Mouse (Mus musculus) CH12.LX (cell line): Measurements from ENCODE around the gene Gas2l2. TPM values are rescaled to one million over a fixed set of nuclear protein-coding genes. Genes with fewer than 3 reads are reported as not detected.
A peak's percentile ranks its signal among the peaks of the same experiment; 100 is the strongest.

Experiments used
- DNase-seq: peaks from one replicate; pipeline ENCODE4 v3.0.0-alpha.2; 2013; ENCODE audit errors: extremely low read depth
- H3K27ac ChIP-seq: 2 replicates; pipeline ENCODE4 v1.5.1; 2012; ENCODE audit warnings: low read depth, mild to moderate bottlenecking, control low read depth, moderate library complexity; ENCODE audit not compliant: insufficient read depth
- H3K27me3 ChIP-seq: replicated peaks from 2 replicates; pipeline ENCODE3; 2012; ENCODE audit warnings: inconsistent platforms
- H3K36me3 ChIP-seq, 2 experiments: replicated peaks in 1 of 2; 2 replicates each; pipeline versions ENCODE3 to v1.6.1; 2012; ENCODE audit warnings: inconsistent platforms in 1 of 2, low read length in 1 of 2, mild to moderate bottlenecking in 1 of 2, mixed read lengths in 1 of 2, moderate library complexity in 1 of 2; ENCODE audit not compliant: control insufficient read depth in 1 of 2, insufficient read depth in 1 of 2
- H3K4me1 ChIP-seq, 2 experiments: 2 replicates each; pipeline ENCODE4 v1.6.1; 2012; ENCODE audit warnings: inconsistent platforms in 1 of 2, moderate library complexity in 1 of 2; ENCODE audit not compliant: insufficient read depth in 2 of 2, control insufficient read depth in 1 of 2
- H3K4me2 ChIP-seq: 2 replicates; pipeline ENCODE4 v1.6.1; 2012; ENCODE audit warnings: low read depth, mild to moderate bottlenecking, control low read depth; ENCODE audit not compliant: poor library complexity, insufficient read depth, severe bottlenecking
- H3K4me3 ChIP-seq, 3 experiments: fragments of 150-350 bp in 1 of 3; sonication (generic) in 1 of 3; replicated peaks in 1 of 3; 2 replicates each; pipeline versions ENCODE3 to v1.5.1; 2011 to 2012; ENCODE audit warnings: low read depth in 2 of 3, low read length in 2 of 3, mild to moderate bottlenecking in 2 of 3, moderate library complexity in 2 of 3, control low read depth in 1 of 3, improper control_type of control experiment in 1 of 3, inconsistent platforms in 1 of 3, mixed read lengths in 1 of 3; ENCODE audit not compliant: poor library complexity in 1 of 3
- H3K79me2 ChIP-seq: replicated peaks from 2 replicates; pipeline ENCODE4 v1.6.1; 2012; ENCODE audit warnings: mild to moderate bottlenecking, moderate library complexity; ENCODE audit not compliant: control insufficient read depth, poor library complexity, insufficient read depth, severe bottlenecking; ENCODE audit errors: extremely low read depth
- H3K9ac ChIP-seq: 2 replicates; pipeline ENCODE4 v1.6.1; 2012; ENCODE audit warnings: low read depth, mild to moderate bottlenecking, control low read depth, moderate library complexity; ENCODE audit not compliant: insufficient read depth
- H3K9me3 ChIP-seq: replicated peaks from 2 replicates; pipeline ENCODE3; 2012; ENCODE audit warnings: low read length, inconsistent platforms, mixed read lengths
- BHLHE40 ChIP-seq: IDR thresholded peaks from 2 replicates; pipeline ENCODE4 v1.6.1; 2011; ENCODE audit warnings: mild to moderate bottlenecking, low read depth, low read length, improper control_type of control experiment
- CTCF ChIP-seq, 2 experiments: IDR thresholded peaks in 1 of 2; conservative IDR thresholded peaks in 1 of 2; 2 replicates each; pipeline ENCODE4 v1.5.1; 2011 to 2012; ENCODE audit warnings: low read depth in 2 of 2, low read length in 2 of 2, improper control_type of control experiment in 1 of 2, inconsistent platforms in 1 of 2, mild to moderate bottlenecking in 1 of 2, moderate library complexity in 1 of 2
- ELF1 ChIP-seq: IDR thresholded peaks from 2 replicates; pipeline ENCODE4 v1.6.1; 2014; ENCODE audit warnings: low read depth, mild to moderate bottlenecking, inconsistent platforms, low read length, improper control_type of control experiment
- MAX ChIP-seq: IDR thresholded peaks from 2 replicates; pipeline ENCODE4 v1.6.1; 2011; ENCODE audit warnings: low read length, improper control_type of control experiment
- MXI1 ChIP-seq: IDR thresholded peaks from 2 replicates; pipeline ENCODE4 v1.6.1; 2011; ENCODE audit warnings: mild to moderate bottlenecking, low read depth, low read length, improper control_type of control experiment
- NRF1 ChIP-seq: IDR thresholded peaks from 2 replicates; pipeline ENCODE4 v1.6.1; 2014; ENCODE audit warnings: low read depth, mild to moderate bottlenecking, inconsistent platforms, low read length, improper control_type of control experiment, moderate library complexity
- POLR2AphosphoS2 ChIP-seq: IDR thresholded peaks from 2 replicates; pipeline ENCODE4 v1.6.1; 2011; ENCODE audit warnings: low read depth, low read length, improper control_type of control experiment
- RAD21 ChIP-seq: IDR thresholded peaks from 2 replicates; pipeline ENCODE4 v1.6.1; 2011; ENCODE audit warnings: low read depth, mild to moderate bottlenecking, low read length, improper control_type of control experiment, moderate library complexity
- RCOR1 ChIP-seq: conservative IDR thresholded peaks from 2 replicates; pipeline ENCODE4 v1.6.1; 2012; ENCODE audit warnings: low read depth, mild to moderate bottlenecking, inconsistent platforms, low read length, improper control_type of control experiment
- SIN3A ChIP-seq: IDR thresholded peaks from 2 replicates; pipeline ENCODE4 v1.6.1; 2012; ENCODE audit warnings: low read length, improper control_type of control experiment, inconsistent platforms
- SMC3 ChIP-seq: IDR thresholded peaks from 2 replicates; pipeline ENCODE4 v1.6.1; 2011; ENCODE audit warnings: low read depth, low read length, improper control_type of control experiment
- ZC3H11A ChIP-seq: IDR thresholded peaks from 2 replicates; pipeline ENCODE4 v1.6.1; 2012; ENCODE audit warnings: low read depth, mild to moderate bottlenecking, inconsistent platforms, low read length, improper control_type of control experiment
- ZNF384 ChIP-seq: IDR thresholded peaks from 2 replicates; pipeline ENCODE4 v1.6.1; 2012; ENCODE audit warnings: low read depth, low read length, improper control_type of control experiment, inconsistent platforms
- dilution Hi-C: fragments of 300-500 bp; cut with MboI; formaldehyde crosslinking; loops from 2 replicates; pipeline ENCODE4 v1.14.3; 2020; ENCODE audit warnings: low sequenced_read_pairs; ENCODE audit not compliant: extremely low pct_unique_long_range_greater_than_20kb, extremely low pct_ligation_motif_present
- in situ Hi-C: fragments of 300-500 bp; cut with MboI; formaldehyde crosslinking; loops from 3 replicates; pipeline ENCODE4 v1.14.3; 2019; ENCODE audit warnings: low sequenced_read_pairs, low pct_ligation_motif_present, low pct_unique_long_range_greater_than_20kb, mixed read lengths
- polyA plus RNA-seq: library from polyadenylated mRNA; unstranded; fragments of >175 nt; gene quantifications from 2 replicates; pipeline ENCODE4 v1.2.1, GENCODE M21; 2012; ENCODE audit warnings: low read depth; ENCODE audit not compliant: insufficient read length
- total RNA-seq, 2 experiments: library from RNA; depleted of rRNA; stranded (reverse); fragments of 300-350 nt in 1 of 2; fragments of >200 nt in 1 of 2; gene quantifications; 2 replicates each; pipeline ENCODE4 v1.2.3; 2012 to 2014

The Gas2l2 gene
- total and polyA plus RNA-seq, 3 experiments, result not detected

DNA sequence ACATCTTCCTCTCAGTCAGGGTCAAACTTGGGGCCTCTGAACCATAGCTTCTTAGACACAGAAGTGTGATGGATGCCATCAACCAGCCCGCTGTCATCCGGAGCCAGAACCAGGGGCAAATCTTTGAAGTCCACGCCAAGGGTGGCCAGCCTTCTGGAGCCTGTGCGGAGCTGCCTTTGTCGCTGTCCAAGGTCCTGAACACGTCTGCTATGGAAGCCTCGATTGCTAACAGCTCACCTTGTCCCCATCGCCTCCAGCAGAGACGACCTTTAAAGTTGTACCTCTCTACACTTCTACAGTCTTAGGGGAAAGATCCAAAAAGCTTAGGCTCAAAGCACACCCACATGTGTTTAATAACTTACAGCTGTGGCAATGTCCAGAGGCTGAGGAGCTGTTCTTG lies 8.0 kb downstream of the Gas2l2 start:
- Histone ChIP-seq H3K4me1 (peaks cover 9 to 15% of the 10 kb centered on the region in 2 experiments), H3K4me3 (no peak overlapping the region), H3K4me2 (no peak overlapping the region), H3K27me3 (peaks cover 73% of the 10 kb centered on the region), H3K9ac (no peak overlapping the region), H3K36me3 (no peaks in the 10 kb centered on the region), H3K79me2 (no peaks in the 10 kb centered on the region), H3K27ac (no peak overlapping the region), H3K9me3 (peaks cover 3% of the 10 kb centered on the region)
- DNase-seq, result peak; percentile 80
- in situ Hi-C loops (loop anchor here (5.0 to 25.0 kb wide), 2 partner anchors 69 to 509 kb away; partner anchors contain the start of genes Nle1 and Unc45b), dilution Hi-C loops (no loop called here)
- TF ChIP-seq SIN3A (peak; percentile 63), MXI1 (0 out of 2 replicates have a peak, but pooled peaks have one; percentile 48), ZC3H11A (no peak)

DNA sequence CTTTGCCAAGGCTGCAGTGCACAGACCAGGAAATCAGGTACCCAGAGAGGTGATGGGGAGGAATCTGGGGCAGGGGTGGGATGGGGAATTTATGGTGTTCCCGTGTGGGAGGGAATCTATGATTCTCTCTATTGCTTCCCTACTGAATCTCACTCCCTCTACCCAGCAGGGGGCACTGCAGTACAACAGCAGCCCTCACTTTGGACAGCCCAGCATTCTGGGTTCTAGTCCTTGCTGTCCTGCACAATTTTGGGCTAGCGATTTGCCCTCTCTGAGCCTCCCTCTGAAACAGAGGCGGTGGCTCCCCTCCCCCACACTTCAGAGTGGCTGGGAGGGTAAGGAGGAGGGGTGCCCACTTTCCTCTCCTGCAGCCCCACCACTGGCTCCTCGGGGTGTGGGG lies 8.9 kb downstream of the Gas2l2 start:
- peak; percentile 46 for DNase-seq
- Histone ChIP-seq H3K9me3 (peaks cover 3% of the 10 kb centered on the region), H3K9ac (no peak overlapping the region), H3K79me2 (no peaks in the 10 kb centered on the region), H3K4me1 (peaks cover 4 to 6% of the 10 kb centered on the region in 2 experiments), H3K36me3 (no peaks in the 10 kb centered on the region), H3K4me3 (no peak overlapping the region), H3K4me2 (no peak overlapping the region), H3K27ac (no peak overlapping the region), H3K27me3 (peaks cover 75% of the 10 kb centered on the region)
- dilution Hi-C loops (no loop called here), in situ Hi-C loops (loop anchor here (5.0 to 25.0 kb wide), 2 partner anchors 68 to 508 kb away; partner anchors contain the start of genes Nle1 and Unc45b)
- peak; percentile 60 for TF ChIP-seq RAD21
- TF ChIP-seq ELF1, result no peak
- TF ChIP-seq SMC3, result peak; percentile 50
- no peak for TF ChIP-seq NRF1
- no peak for TF ChIP-seq POLR2AphosphoS2
- no peak for TF ChIP-seq BHLHE40
- peak in 1 of 2 experiments; percentile 72; a peak in 3 of 4 replicates for TF ChIP-seq CTCF (conservative IDR thresholded peaks at IDR 0.05 in 1 of 2, IDR thresholded peaks at IDR 0.05 in 1 of 2; ENCODE audit: low read depth in 2 of 2, low read length in 2 of 2)

DNA sequence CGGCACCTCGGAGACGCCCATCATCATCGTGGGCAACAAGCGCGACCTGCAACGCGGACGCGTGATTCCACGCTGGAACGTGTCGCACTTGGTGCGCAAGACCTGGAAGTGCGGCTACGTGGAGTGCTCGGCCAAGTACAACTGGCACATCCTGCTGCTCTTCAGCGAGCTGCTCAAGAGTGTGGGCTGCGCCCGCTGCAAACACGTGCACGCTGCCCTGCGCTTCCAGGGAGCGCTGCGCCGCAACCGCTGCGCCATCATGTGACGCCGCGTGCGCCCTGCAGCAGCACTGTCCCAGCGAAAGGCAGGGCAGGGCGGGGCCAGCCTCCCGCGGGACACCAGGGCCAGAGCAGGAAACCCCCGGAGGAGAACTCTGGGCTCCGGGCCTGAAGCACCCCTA lies 10.7 kb downstream of the Gas2l2 start:
- Histone ChIP-seq H3K9me3 (peaks cover 3% of the 10 kb centered on the region), H3K4me2 (no peak overlapping the region), H3K36me3 (no peaks in the 10 kb centered on the region), H3K27me3 (peaks cover 79% of the 10 kb centered on the region), H3K9ac (no peak overlapping the region), H3K79me2 (no peaks in the 10 kb centered on the region), H3K4me1 (peaks cover 4 to 6% of the 10 kb centered on the region in 2 experiments), H3K27ac (no peak overlapping the region), H3K4me3 (no peak overlapping the region)
- TF ChIP-seq MAX (peak; percentile 64; the same call in 1 of the 2 replicates), RCOR1 (no peak), CTCF (conservative IDR thresholded peaks at IDR 0.05 in 1 of 2, IDR thresholded peaks at IDR 0.05 in 1 of 2; ENCODE audit: low read depth in 2 of 2, low read length in 2 of 2) (peak in 1 of 2 experiments; percentile 57; a peak in 2 of 4 replicates), POLR2AphosphoS2 (no peak), SMC3 (peak; percentile 53), BHLHE40 (peak; percentile 83), ZNF384 (no peak), RAD21 (peak; percentile 43), NRF1 (no peak)
- DNase-seq, result no peak
- dilution Hi-C loops (no loop called here), in situ Hi-C loops (loop anchor here (25.0 kb wide), 1 partner anchor 506 kb away; the partner anchor contains the start of genes Nle1 and Unc45b)
